Mouse (Mus musculus) embryonic facial prominence, embryonic 13.5 days (tissue): Measurements from ENCODE around the gene Rps6kb1. TPM values are rescaled to one million over a fixed set of nuclear protein-coding genes. Genes with fewer than 3 reads are reported as not detected.

Experiments used
- ATAC-seq: fragments of 200-750 bp; cut with Nextera tagmentation; 2 replicates; pipeline ENCODE4 v1.8.0; 2017; ENCODE audit warnings: low read depth; ENCODE audit not compliant: insufficient number of reproducible peaks, insufficient read depth, low FRiP score, low TSS enrichment
- H3K27ac ChIP-seq: fragments of 300-500 bp; sonication (generic); 2 replicates; pipeline ENCODE4 v1.5.1; 2015; ENCODE audit warnings: moderate library complexity, mild to moderate bottlenecking, inconsistent platforms
- H3K27me3 ChIP-seq: fragments of 300-500 bp; sonication (generic); 2 replicates; pipeline ENCODE4 v1.6.1; 2015; ENCODE audit warnings: mild to moderate bottlenecking, inconsistent platforms
- H3K36me3 ChIP-seq: fragments of 300-500 bp; sonication (generic); 2 replicates; pipeline ENCODE4 v1.6.1; 2015; ENCODE audit warnings: mild to moderate bottlenecking, inconsistent platforms
- H3K4me1 ChIP-seq: fragments of 300-500 bp; sonication (generic); 2 replicates; pipeline ENCODE4 v1.6.1; 2015; ENCODE audit warnings: inconsistent platforms
- H3K4me2 ChIP-seq: fragments of 300-500 bp; sonication (generic); 2 replicates; pipeline ENCODE4 v1.6.1; 2015; ENCODE audit warnings: moderate library complexity, mild to moderate bottlenecking, inconsistent platforms
- H3K4me3 ChIP-seq: fragments of 300-500 bp; sonication (generic); 2 replicates; pipeline ENCODE4 v1.5.1; 2015; ENCODE audit warnings: mild to moderate bottlenecking, inconsistent platforms
- H3K9ac ChIP-seq: fragments of 300-500 bp; sonication (generic); 2 replicates; pipeline ENCODE4 v1.6.1; 2015; ENCODE audit warnings: mild to moderate bottlenecking, inconsistent platforms
- H3K9me3 ChIP-seq: fragments of 300-500 bp; sonication (generic); 2 replicates; pipeline ENCODE4 v1.6.1; 2016; ENCODE audit warnings: inconsistent platforms
- WGBS: fragments of 180-500 bp; shearing (Covaris S2); methylation state at CpG from one replicate; pipeline ENCODE4 v1.1.7; 2015; ENCODE audit warnings: mixed read lengths; 5-methylcytosine and 5-hydroxymethylcytosine counted together
- polyA plus RNA-seq: library from polyadenylated mRNA; unstranded; fragments of >200 nt; fragmentation: Nextera tagmentation; extraction: Ambion mirVana; gene quantifications from 2 replicates; pipeline ENCODE4 v1.2.1, GENCODE M21; 2015

Gene Rps6kb1
- polyA plus RNA-seq = 77.8 and 78.9 TPM in 2 replicates

DNA sequence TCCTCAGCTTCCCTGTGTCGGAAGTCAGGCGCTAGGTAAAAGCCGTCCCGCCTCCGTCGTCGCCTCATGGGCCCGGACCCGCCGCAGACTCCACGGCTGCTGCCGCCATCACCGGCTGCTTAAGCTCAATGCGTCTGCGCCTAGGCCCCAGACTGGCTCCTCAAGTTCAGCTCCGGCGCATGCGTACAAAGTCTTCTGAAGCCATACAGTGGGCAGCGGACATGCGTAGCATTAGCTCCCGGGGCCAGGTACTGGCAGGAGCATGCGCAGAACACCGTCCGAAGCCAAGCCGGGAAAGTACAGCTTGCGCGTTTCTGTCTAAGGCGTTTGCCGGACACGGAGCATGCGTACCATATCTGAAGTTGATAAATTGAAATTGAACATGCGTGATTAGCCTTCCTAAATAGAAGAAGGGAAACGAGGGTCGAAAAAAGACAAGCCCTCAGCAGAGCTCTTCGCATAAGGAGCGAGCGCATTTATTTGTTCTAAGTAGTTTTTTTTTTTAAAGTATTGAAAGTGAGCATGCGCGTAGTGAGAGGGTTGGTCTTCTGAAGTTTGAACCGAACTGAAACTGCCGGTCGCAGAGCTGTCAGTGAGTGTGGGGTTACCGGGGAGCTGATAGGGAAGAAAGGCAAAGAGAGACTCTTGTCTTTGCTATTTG lies at the start of gene Rps6kb1, which contains the start of gene Tubd1:
Rps6kb1 (minus strand) TSS at position 167 of the 661 bp plus-strand sequence.
Tubd1 (plus strand) TSS at position 353 of the 661 bp plus-strand sequence.
- Histone ChIP-seq H3K4me1 (peaks cover 25% of the 10 kb centered on the region), H3K9me3 (no peaks in the 10 kb centered on the region), H3K27me3 (no peaks in the 10 kb centered on the region), H3K27ac (peak within 1 kb of the TSS; percentile 83), H3K36me3 (peaks cover 6% of the 10 kb centered on the region), H3K4me2 (peak within 1 kb of the TSS; percentile 80), H3K9ac (peak within 1 kb of the TSS; percentile 94), H3K4me3 (peak within 1 kb of the TSS; percentile 94)
- ATAC-seq = peak; percentile 96
- under 1% methylated on average over 43 of the region's 43 CpGs for WGBS

- Histone ChIP-seq H3K4me2 (no peak overlapping the region), H3K27ac (no peak overlapping the region), H3K27me3 (no peaks in the 10 kb centered on the region), H3K9me3 (no peaks in the 10 kb centered on the region), H3K9ac (no peak overlapping the region), H3K4me3 (no peak overlapping the region), H3K36me3 (peaks cover 3% of the 10 kb centered on the region; the same call in 1 of the 2 replicates), H3K4me1 (peaks cover 6% of the 10 kb centered on the region)
- ATAC-seq = no peak
- 92% methylated on average over 5 of the region's 5 CpGs for WGBS
Measured at GRCm38 (mm10) chr11:86593443-86593842, 48.8 kb upstream of the Rps6kb1 start.

DNA sequence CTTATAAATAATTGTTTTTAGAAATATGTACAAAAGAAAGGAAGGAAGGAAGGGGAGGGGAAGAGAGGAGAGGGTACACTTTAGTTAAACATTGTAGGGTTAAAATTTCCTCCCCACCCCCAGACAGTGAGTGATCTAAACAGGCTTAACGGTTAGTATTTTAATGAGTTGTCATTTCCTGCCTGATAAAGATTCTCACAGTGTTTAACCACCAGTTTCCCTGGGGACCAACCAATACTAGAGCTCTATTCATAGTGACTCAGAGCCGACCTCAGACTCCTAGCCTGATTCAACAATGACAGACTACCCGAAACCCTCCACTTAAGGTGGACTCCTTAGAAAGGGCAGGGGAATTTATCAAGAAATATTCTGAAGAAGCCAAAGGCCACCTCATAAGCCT lies 48.4 kb upstream of the Rps6kb1 start:
- 24% methylated on average over 3 of the region's 3 CpGs for WGBS
- ATAC-seq = no peak

GRCm38 (mm10) chr11:86591931-86592616 lies 47.5 kb upstream of the Rps6kb1 start:
- Histone ChIP-seq H3K27me3 (no peaks in the 10 kb centered on the region), H3K27ac (no peak overlapping the region), H3K9ac (no peak overlapping the region), H3K36me3 (peaks cover 3% of the 10 kb centered on the region; the same call in 1 of the 2 replicates), H3K4me3 (no peak overlapping the region), H3K9me3 (no peaks in the 10 kb centered on the region), H3K4me1 (peaks cover 17% of the 10 kb centered on the region), H3K4me2 (no peak overlapping the region)
- WGBS = 86% methylated on average over 2 of the region's 2 CpGs
- no peak for ATAC-seq

More for the DNA sequence above, 48.4 kb upstream of the Rps6kb1 start:
- H3K4me1 ChIP-seq = peaks cover 8% of the 10 kb centered on the region
- H3K9ac ChIP-seq = no peak overlapping the region
- H3K27ac ChIP-seq = no peak overlapping the region
- H3K4me2 ChIP-seq = no peak overlapping the region
- H3K27me3 ChIP-seq = no peaks in the 10 kb centered on the region
- no peak overlapping the region for H3K4me3 ChIP-seq
- no peaks in the 10 kb centered on the region for H3K9me3 ChIP-seq
- H3K36me3 ChIP-seq = peaks cover 3% of the 10 kb centered on the region; the same call in 1 of the 2 replicates

GRCm38 (mm10) chr11:86591301-86591845 lies 46.8 kb upstream of the Rps6kb1 start:
- peaks cover 24% of the 10 kb centered on the region for H3K4me1 ChIP-seq
- H3K4me3 ChIP-seq = no peak overlapping the region
- H3K27me3 ChIP-seq = no peaks in the 10 kb centered on the region
- H3K36me3 ChIP-seq = peaks cover 3% of the 10 kb centered on the region; the same call in 1 of the 2 replicates
- H3K27ac ChIP-seq = no peak overlapping the region
- 79% methylated on average over 4 of the region's 4 CpGs for WGBS
- no peak for ATAC-seq
- H3K4me2 ChIP-seq = no peak overlapping the region
- H3K9ac ChIP-seq = no peak overlapping the region
- H3K9me3 ChIP-seq = no peaks in the 10 kb centered on the region

DNA sequence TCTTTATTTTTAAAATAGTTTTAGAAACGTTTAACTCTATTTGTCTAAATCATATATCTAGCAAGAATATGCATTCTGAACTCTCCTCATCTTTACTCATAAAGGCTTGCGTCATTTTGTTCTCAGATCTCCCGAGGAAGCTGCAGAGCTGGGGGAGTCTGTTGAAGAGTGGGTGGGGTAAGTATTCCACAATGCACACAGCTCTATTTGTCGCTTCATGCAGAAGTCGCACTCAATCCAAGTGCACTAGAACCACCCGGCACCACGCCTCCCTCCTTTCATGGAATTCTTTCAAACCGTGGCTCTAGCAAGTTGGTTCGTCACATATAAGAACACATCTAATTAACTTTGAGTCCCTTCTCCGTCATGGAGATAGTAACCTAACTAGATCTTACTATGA lies 46.0 kb upstream of the Rps6kb1 start:
- H3K27ac ChIP-seq = no peak overlapping the region
- no peaks in the 10 kb centered on the region for H3K9me3 ChIP-seq
- H3K36me3 ChIP-seq = peaks cover 3% of the 10 kb centered on the region; the same call in 1 of the 2 replicates
- 90% methylated on average over 10 of the region's 10 CpGs for WGBS
- H3K9ac ChIP-seq = no peak overlapping the region
- peaks cover 22% of the 10 kb centered on the region for H3K4me1 ChIP-seq
- no peak overlapping the region for H3K4me2 ChIP-seq
- H3K4me3 ChIP-seq = no peak overlapping the region
- no peak for ATAC-seq
- H3K27me3 ChIP-seq = no peaks in the 10 kb centered on the region

GRCm38 (mm10) chr11:86590066-86590465 lies 45.5 kb upstream of the Rps6kb1 start:
- H3K27me3 ChIP-seq = no peaks in the 10 kb centered on the region
- no peak overlapping the region for H3K27ac ChIP-seq
- peaks cover 22% of the 10 kb centered on the region for H3K4me1 ChIP-seq
- H3K36me3 ChIP-seq = peaks cover 3% of the 10 kb centered on the region; the same call in 1 of the 2 replicates
- H3K9ac ChIP-seq = no peak overlapping the region
- H3K4me3 ChIP-seq = no peak overlapping the region
- WGBS = 80% methylated on average over 4 of the region's 4 CpGs
- H3K4me2 ChIP-seq = no peak overlapping the region
- H3K9me3 ChIP-seq = no peaks in the 10 kb centered on the region
- ATAC-seq = no peak

GRCm38 (mm10) chr11:86588583-86589298 lies 44.1 kb upstream of the Rps6kb1 start:
- Histone ChIP-seq H3K4me2 (no peak overlapping the region), H3K27ac (no peak overlapping the region), H3K9me3 (no peaks in the 10 kb centered on the region), H3K27me3 (no peaks in the 10 kb centered on the region), H3K4me1 (peaks cover 22% of the 10 kb centered on the region), H3K9ac (no peak overlapping the region), H3K4me3 (no peak overlapping the region), H3K36me3 (no peaks in the 10 kb centered on the region)
- WGBS = 93% methylated on average over 4 of the region's 4 CpGs
- ATAC-seq = no peak

GRCm38 (mm10) chr11:86587830-86588229 lies 43.2 kb upstream of the Rps6kb1 start:
- no peak overlapping the region for H3K4me3 ChIP-seq
- no peaks in the 10 kb centered on the region for H3K27me3 ChIP-seq
- 31% methylated on average over 7 of the region's 7 CpGs for WGBS
- H3K4me1 ChIP-seq = peaks cover 22% of the 10 kb centered on the region
- no peaks in the 10 kb centered on the region for H3K9me3 ChIP-seq
- peak overlapping the region; percentile 57 for H3K4me2 ChIP-seq
- peak overlapping the region; percentile 44; the same call in 1 of the 2 replicates for H3K27ac ChIP-seq
- H3K9ac ChIP-seq = no peak overlapping the region
- no peak for ATAC-seq
- 0 out of 2 replicates have a peak, but pooled peaks cover 3% of the 10 kb centered on the region for H3K36me3 ChIP-seq

- Histone ChIP-seq H3K36me3 (0 out of 2 replicates have a peak, but pooled peaks cover 6% of the 10 kb centered on the region), H3K27me3 (no peaks in the 10 kb centered on the region), H3K4me2 (peak overlapping the region; percentile 57), H3K4me3 (peak overlapping the region; percentile 33), H3K27ac (peak overlapping the region; percentile 76), H3K4me1 (peaks cover 22% of the 10 kb centered on the region), H3K9ac (peak overlapping the region; percentile 67), H3K9me3 (no peaks in the 10 kb centered on the region)
- peak; percentile 71; the same call in 1 of the 2 replicates for ATAC-seq
- WGBS = 3% methylated on average over 15 of the region's 15 CpGs
Measured at GRCm38 (mm10) chr11:86586868-86587792, 42.5 kb upstream of the Rps6kb1 start.
